Mouse (Mus musculus) liver, adult 2 months (tissue): ENCODE data around the gene Sirpa.

Source experiments
- CTCF ChIP-seq: fragments of 200-500 bp; IDR thresholded peaks from 2 replicates; pipeline ENCODE4 v1.5.1; 2011; ENCODE audit warnings: low read depth, low read length, control low read depth
- POLR2A ChIP-seq: fragments of 200-500 bp; IDR thresholded peaks from 2 replicates; pipeline ENCODE4 v1.6.1; 2011; ENCODE audit warnings: low read length, control low read depth; ENCODE audit not compliant: insufficient read depth; ENCODE audit errors: extremely low read depth

DNA sequence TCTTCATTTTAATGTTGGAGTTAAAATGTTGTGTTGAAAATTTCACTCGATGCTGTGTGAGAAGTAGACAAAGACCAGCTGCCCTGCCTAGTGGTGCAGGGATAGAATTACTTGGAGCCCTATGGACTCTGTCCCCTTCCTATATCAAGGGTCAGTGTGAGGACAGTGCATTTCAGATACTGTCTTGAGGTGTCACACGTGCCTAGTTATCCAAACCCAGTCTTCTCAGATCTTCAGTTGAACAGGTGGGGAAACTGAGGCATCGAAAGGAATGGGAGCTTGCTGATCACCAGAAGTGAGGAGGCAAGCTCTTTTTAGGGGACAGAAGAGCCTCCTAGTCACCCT, 33.8 kb upstream of the Sirpa start:
- TF ChIP-seq POLR2A, result no peak
- TF ChIP-seq CTCF, result no peak
